Mouse (Mus musculus) frontal cortex, adult 2 months (tissue): ENCODE data around the gene Atg16l2. TPM values are rescaled to one million over a fixed set of nuclear protein-coding genes. Genes with fewer than 3 reads are reported as not detected.
A peak's percentile ranks its signal among the peaks of the same experiment; 100 is the strongest.

ENCODE experiments used
- DNase-seq, 2 experiments: peaks; one replicate each; pipeline ENCODE4 v3.0.0; 2022; ENCODE audit warnings: low spot score in 1 of 2; ENCODE audit errors: extremely low spot score in 1 of 2
- polyA plus RNA-seq: library from polyadenylated mRNA; depleted of rRNA; stranded (reverse); fragments of >200 nt; gene quantifications from 2 replicates; pipeline ENCODE4 v1.2.3, GENCODE M21; 2012; rRNA removed

The Atg16l2 gene
- polyA plus RNA-seq, 1 experiment, result 67.4 TPM

DNA sequence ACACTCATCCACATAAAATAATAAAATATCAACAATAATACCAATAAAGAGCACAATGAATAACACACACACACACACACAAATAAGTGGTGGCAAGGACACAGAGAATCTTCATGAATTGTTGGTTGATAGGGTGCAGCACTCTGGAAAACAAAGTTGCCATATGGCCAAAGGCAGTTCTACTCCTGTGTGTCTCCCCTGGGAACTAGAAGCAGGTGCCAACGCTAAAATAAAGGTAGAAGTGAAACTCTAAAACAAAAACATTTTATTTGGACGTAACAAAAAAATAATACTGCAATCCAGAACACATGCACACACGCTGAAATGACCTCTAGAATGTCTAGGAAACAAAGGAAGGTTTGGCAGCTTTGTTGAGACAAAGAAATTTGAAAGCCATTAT, 69.3 kb downstream of the Atg16l2 start:
- no peak for DNase-seq

DNA sequence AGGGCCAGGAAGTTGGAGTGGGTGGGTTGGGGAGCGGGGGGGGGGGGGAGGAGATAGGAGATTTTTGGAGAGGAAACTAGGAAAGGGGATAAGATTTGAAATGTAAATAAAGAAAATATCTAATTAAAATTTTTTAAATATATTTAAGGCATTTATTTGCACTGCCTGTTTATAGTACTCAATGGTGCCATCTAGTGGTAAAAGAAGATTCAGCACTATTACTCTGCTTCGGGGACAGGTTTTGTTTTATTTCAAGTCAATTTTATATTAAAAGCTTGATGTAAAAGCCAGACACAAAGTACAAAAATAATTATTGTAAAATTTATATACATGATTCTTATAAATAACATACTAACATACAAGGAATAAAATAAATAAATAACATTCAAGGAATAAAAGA, 70.6 kb downstream of the Atg16l2 start:
- DNase-seq, result peak in 1 of 2 experiments; percentile 84

DNA sequence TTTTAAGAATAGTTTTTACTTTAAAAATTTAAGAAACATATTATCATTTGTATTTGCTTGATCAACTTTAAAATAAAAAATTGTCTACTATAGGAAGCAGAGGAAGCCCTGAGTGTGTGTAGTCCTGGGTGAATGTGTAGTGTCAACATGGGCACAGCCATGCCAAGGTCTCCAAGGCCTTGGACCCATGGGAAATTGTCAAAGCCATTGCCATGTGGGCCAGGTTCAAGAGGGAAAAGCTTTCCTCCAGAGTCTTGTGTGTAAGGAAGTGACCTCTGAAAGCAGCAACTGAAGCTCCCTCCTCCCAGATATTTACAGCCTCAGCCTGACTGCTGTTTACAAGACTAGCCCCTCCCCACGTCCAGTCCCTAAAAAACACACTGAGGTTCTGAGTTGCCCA, 72.7 kb downstream of the Atg16l2 start:
- DNase-seq, result no peak

DNA sequence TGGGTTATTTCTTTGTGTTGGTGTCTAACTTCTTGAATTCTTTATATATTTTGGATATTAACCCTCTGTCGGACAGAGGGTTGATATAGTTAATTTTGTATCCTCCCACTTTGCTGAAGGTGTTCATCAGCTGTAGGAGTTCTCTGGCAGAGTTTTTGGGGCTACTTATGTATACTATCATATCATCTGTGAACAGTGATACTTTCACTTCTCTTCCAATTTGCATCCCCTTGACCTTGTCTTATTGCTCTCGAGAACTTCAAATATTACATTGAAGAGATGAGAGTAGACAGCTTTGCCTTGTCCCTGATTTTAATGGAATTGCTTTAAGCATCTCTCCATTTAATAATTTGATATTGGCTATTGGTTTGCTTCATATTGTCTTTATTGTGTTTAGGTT, 78.5 kb downstream of the Atg16l2 start:
- no peak for DNase-seq

DNA sequence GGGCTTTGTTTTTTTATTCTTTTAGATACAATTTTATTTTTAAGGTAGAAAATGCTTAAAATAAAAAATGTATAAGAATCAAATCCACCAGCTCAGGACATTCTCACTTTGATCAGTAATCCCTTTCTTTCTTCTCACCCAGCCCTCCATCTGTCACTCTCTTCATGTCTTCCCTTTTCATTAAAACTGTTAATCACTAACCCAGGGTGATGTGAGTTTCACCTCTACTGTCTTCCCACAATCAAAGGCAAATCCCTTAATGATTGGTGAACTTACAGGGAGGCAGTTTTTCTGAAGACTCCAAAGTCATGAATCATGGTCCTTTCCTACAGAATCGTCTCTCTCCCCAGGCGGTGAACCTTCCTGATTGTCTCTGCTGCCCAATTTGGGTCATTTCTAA, 85.3 kb downstream of the Atg16l2 start:
- no peak for DNase-seq

DNA sequence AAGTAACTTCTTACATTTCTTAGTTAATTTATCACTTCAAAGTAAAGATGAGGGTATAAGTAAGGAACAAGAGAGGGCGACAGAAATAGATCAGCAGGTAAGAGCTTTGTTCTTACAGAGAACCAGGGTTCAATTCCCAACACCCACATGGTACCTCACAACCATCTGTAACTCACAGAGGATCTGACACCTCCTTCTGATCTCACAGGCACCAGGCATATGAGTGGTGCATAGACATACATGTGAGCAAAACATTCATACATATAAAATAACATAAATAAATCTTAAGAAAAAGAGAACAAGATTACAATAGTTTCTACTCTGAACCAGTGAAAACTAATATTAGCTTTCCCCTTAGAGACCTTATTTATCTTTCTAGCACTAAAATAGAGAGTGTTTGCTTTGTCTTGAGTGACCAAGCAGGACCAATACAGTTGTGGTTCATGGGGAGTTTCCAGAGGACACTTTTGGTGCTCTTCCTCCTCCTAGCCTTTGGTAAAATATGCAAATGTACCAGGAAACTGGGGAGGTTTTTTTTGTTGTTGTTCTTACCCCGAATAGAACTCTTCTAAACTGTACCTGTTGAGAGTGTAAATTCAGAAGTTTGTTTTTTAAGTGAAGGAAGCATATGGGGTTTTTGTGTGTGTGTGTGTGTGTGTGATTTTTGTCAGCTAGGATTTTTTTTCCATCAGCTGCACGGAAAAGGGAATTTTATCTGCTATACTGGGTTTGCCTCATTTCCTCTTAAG, 88.4 kb downstream of the Atg16l2 start:
- no peak for DNase-seq

Other genes starting within 250 kb of the Atg16l2 start
- 27.0 and 29.7 TPM in 2 replicates for gene Fchsd2, start 209.4 kb downstream of the Atg16l2 start, polyA plus RNA-seq
- gene Stard10, start 14.8 kb upstream of the Atg16l2 start, polyA plus RNA-seq, result 99.4 and 108 TPM in 2 replicates
- gene Arap1, start 45.8 kb upstream of the Atg16l2 start, polyA plus RNA-seq, result 19.5 and 20.2 TPM in 2 replicates
- 1.5 and 2.3 TPM in 2 replicates for gene Gm45837, start 108.6 kb upstream of the Atg16l2 start, polyA plus RNA-seq
- 186 and 189 TPM in 2 replicates for gene Pde2a, start 119.4 kb upstream of the Atg16l2 start, polyA plus RNA-seq